Mouse (Mus musculus) testis, adult 2 months (tissue): ENCODE results near the gene Sema6d.
"Not testable (repeated sequence)": the region's sequence is repeated elsewhere in the genome, so short reads cannot be mapped to it uniquely, and the experiment has no call there.

Source experiments
- CTCF ChIP-seq: fragments of 200-500 bp; IDR thresholded peaks from 2 replicates; pipeline ENCODE4 v1.5.1; 2012; ENCODE audit warnings: low read depth, mild to moderate bottlenecking, inconsistent platforms, low read length, moderate library complexity; ENCODE audit not compliant: control insufficient read depth, insufficient read depth, insufficient replicate concordance
- POLR2A ChIP-seq: fragments of 200-500 bp; IDR thresholded peaks from 2 replicates; pipeline ENCODE4 v1.6.1; 2012; ENCODE audit warnings: low read depth, mild to moderate bottlenecking, inconsistent platforms, low read length, moderate library complexity; ENCODE audit not compliant: control insufficient read depth

DNA sequence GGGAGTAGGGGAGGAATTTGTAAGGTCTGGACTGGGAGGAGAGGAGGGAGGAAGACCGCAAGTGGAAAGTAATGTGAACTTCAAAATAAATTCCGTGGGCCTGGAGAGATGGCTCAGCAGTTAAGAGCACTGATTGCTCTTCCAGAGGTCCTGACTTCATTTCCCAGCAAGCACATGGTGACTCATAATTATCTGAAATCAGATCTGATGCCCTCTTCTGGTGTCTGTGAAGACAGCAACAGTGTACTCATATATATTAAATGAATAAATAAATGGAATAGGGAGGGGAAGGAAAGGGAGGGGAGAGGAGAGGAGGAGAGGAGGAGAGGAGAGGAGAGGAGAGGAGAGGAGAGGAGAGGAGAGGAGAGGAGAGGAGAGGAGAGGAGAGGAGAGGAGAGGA is 244.9 kb downstream of the Sema6d start:
- TF ChIP-seq POLR2A, CTCF: not testable (repeated sequence)
